Mouse (Mus musculus) cerebellum, adult 11-12 months (tissue): ENCODE data around the gene Vars.
"Not testable (repeated sequence)": the region's sequence is repeated elsewhere in the genome, so short reads cannot be mapped to it uniquely, and the experiment has no call there.

Experiments used
- DNase-seq: peaks from one replicate; pipeline ENCODE4 v3.0.0; 2022

Vars gene

GRCm38 (mm10) chr17:35026206-35026605 is 25.4 kb downstream of the Vars start:
- DNase-seq = no peak

GRCm38 (mm10) chr17:35027277-35028068 is 26.7 kb downstream of the Vars start, which contains the start of gene Sapcd1:
Sapcd1 (minus strand) TSS chr17:35028016.
- peak; percentile 49 for DNase-seq

- DNase-seq = no peak
Observed at GRCm38 (mm10) chr17:35028315-35028714, 27.5 kb downstream of the Vars start.

GRCm38 (mm10) chr17:35029691-35030532 is 29.1 kb downstream of the Vars start:
- no peak for DNase-seq

- no peak for DNase-seq
Observed at GRCm38 (mm10) chr17:35031272-35031671, 30.5 kb downstream of the Vars start.

GRCm38 (mm10) chr17:35031880-35032279 is 31.1 kb downstream of the Vars start:
- no peak for DNase-seq

- DNase-seq = no peak
Observed at GRCm38 (mm10) chr17:35032323-35032870, 31.6 kb downstream of the Vars start.

GRCm38 (mm10) chr17:35033703-35034102 is 32.9 kb downstream of the Vars start:
- not testable (repeated sequence) for DNase-seq

- DNase-seq = no peak
Observed at GRCm38 (mm10) chr17:35034896-35035295, 34.1 kb downstream of the Vars start.

- no peak for DNase-seq
Observed at GRCm38 (mm10) chr17:35039121-35039873, 38.5 kb downstream of the Vars start.

- DNase-seq = no peak
Observed at GRCm38 (mm10) chr17:35043794-35044193, 43.0 kb downstream of the Vars start.

GRCm38 (mm10) chr17:35044904-35045806 is 44.4 kb downstream of the Vars start:
- DNase-seq = no peak

- no peak for DNase-seq
Observed at GRCm38 (mm10) chr17:35045807-35046680, 45.3 kb downstream of the Vars start.

- DNase-seq = peak; percentile 97
Observed at GRCm38 (mm10) chr17:35046681-35047455, 46.1 kb downstream of the Vars start, which contains the start of gene Msh5. Msh5 (minus strand) TSS chr17:35046745.

- no peak for DNase-seq
Observed at GRCm38 (mm10) chr17:35047688-35048087, 46.9 kb downstream of the Vars start.

- no peak for DNase-seq
Observed at GRCm38 (mm10) chr17:35048149-35048931, 47.6 kb downstream of the Vars start.

GRCm38 (mm10) chr17:35048932-35049440 is 48.2 kb downstream of the Vars start:
- DNase-seq = no peak

- peak; percentile 38 for DNase-seq
Observed at GRCm38 (mm10) chr17:35049561-35050016, 48.8 kb downstream of the Vars start, which contains the start of gene Clic1. Clic1 (plus strand) TSS chr17:35049966.
